Mouse (Mus musculus) adrenal gland, adult 2 months (tissue): ENCODE results near the gene Zkscan1. TPM values are rescaled to one million over a fixed set of nuclear protein-coding genes. Genes with fewer than 3 reads are reported as not detected.

ENCODE experiments used
- DNase-seq: peaks from one replicate; pipeline ENCODE4 v3.0.0; 2021
- polyA plus RNA-seq: library from polyadenylated mRNA; depleted of rRNA; stranded (reverse); fragments of >200 nt; gene quantifications from 2 replicates; pipeline ENCODE4 v1.2.3, GENCODE M21; 2012; rRNA removed
- total RNA-seq, 2 experiments: library from RNA; stranded (reverse); gene quantifications; 2 replicates each; pipeline ENCODE4 v1.2.3; 2021

Gene Zkscan1
- total and polyA plus RNA-seq, 3 experiments = 3.4 to 40.2 (median 33.9) TPM

DNA sequence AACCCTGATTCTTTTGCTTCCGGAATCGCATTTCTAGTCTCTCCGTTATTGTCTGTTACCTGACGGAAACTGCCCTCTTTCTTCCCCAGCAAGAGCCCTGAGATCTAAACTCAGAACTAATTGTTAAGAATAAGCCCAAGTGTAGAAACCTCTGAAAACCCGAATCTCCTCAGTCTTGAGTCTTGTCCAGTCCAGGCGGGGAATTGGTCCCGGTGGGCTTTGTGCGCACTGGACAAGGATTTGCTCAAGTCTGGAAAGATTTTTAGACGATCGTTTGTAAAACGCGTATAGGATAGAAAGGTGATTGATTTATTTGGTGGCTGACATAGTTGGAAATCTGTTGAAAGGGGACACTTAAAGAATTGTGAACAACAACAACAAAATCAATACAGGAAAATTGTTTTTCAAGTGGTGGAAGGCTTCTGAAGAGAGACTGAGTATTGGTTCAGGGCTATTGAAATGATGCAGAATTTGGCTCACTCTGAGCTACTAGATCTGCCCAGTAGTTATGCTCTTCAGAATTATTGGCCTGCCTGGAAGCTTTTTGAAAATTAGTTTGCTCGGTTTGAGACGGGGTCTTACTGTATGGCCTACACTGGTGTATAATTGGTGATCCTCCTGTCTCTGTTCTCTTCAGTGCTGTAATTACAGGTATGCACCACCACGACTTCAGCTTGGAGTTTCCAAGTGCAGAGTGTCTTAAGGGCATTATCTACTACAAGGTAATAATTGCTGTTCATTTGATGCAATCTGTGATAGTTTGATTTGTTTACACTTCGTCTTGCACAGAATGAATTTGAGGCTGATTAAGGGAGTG lies 32.5 kb downstream of the Zkscan1 start:
- DNase-seq = peak; percentile 15

DNA sequence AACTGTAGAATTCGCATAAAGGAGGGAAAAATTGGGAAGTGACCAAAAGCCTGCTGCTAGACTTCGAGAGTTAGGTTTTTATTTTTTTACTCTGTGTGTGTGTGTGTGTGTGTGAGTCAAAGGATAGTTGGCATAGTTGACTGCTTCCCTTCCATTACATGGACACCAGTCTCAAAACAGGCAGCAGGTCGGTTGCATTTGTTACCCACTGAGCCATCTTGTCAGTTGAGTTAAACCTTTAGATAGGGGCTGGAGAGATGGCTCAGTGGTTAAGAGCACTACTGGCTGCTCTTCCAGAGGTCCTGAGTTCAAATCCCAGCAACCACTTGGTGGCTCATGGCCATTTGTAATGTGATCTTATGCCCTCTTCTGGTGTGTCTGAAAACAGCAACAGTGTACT lies 33.2 kb downstream of the Zkscan1 start:
- DNase-seq = no peak

DNA sequence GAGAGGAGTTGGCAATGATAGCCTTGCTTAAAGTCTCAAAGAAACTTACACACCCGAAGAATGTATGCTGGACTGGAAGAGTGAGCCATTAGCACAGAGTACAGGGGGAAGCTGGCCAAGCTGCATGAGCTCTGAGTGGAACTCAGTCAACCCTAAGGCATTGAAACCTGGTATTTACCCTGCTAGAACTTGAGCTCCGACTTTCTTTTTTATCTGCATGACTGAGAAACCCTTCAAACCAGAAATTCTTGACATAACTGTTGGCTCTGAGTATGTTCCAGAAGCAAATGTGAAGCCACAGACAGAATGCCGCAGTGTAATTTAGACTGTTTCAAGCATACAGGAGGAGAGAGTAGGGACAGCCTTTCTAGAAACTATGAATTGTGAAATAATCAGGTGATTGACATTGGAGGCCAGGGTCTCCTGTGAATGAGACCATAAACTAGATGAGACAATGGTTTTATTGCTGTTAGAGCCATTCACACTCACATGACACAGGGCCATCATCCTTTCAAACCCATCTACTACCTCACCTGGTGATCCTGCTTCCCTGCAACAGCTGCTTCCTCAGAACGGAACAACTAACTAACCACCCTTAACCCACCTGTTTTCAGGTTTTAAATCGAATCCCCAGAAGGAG lies 47.7 kb downstream of the Zkscan1 start:
- DNase-seq = no peak

DNA sequence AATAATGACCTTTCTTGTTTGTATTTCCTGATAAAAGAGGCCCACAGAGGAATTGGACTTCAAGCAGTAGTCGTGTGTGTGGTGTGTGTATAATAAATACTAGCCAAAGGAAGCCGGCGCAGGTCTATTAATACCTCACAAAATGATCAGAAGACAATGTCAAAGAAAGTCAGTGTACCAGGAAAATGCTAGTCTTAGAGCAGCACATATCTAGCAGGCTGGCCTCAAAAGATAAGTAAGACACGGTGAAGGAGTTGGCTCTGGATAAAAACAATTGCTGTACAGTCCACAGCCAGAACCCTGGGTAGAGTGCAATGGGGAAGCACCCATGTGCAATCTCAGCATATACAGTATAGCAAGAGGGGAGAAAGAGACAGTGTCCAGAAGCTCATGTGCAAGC lies 52.4 kb downstream of the Zkscan1 start:
- no peak for DNase-seq

DNA sequence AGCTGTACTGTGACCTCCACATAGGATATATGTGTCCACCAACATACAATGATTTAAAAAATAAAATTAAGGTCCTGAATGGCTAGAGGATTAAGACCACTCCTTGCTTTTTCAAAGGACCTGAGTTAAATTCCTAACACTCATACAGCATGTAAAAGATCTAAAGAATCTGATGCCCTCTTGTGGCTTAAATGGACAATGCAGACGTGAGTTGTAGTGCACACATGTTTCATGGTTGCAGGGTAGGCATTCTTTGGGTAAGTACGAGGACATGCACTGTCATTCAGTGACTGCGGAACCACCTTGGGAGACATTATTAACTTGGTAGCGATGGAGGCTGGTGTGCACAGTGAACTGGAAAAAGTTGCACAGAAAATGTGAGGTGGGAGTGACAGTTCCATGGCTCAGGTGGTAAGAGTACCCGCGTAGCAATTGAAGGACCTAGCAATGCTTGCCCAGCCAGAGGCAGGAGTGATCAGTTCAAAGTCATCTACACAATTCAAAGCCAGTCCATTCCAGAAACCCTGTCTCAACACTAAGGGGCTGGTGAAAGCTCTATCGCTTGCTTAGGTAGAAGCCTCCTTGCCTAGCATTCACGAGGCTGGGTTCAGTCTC lies 53.2 kb downstream of the Zkscan1 start:
- DNase-seq = peak; percentile 39

DNA sequence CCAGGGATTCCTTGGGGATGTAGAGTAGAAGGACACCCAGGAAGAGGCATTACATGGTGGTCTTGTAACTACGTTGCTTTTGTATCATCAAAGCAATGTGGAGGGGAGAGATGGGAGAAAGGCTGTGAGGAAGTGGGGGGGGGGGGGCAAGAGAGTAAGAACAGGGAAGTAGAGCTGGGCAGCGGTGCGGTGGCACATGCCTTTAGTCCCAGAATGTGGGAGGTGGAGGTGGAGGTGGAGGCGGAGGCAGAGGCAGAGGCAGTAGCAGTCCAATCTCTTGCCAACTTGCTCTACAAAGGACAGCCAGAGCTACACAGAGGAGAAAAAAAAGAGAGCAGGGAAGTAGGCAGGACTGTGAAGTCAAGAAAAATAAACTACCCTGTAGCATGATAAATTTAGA lies 53.7 kb downstream of the Zkscan1 start:
- DNase-seq = no peak

DNA sequence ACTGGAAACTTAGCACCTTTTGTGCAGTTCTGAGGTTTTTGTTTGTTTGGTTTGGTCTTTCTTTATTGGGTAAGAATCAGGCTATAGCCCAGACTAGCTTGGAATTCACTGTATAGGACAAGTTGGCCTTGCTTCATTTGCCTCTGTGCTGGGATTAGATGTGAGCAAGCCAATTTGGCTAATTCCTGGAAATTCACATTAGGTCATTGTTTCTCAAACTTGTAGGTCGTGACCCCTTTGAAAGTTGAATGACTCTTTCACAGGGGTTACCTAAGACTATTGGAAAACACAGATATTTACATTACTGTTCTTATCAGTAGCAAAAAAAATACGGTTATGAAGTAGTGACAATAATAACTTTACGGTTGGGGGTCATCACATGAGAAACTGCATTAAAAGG lies 69.5 kb downstream of the Zkscan1 start:
- no peak for DNase-seq

DNA sequence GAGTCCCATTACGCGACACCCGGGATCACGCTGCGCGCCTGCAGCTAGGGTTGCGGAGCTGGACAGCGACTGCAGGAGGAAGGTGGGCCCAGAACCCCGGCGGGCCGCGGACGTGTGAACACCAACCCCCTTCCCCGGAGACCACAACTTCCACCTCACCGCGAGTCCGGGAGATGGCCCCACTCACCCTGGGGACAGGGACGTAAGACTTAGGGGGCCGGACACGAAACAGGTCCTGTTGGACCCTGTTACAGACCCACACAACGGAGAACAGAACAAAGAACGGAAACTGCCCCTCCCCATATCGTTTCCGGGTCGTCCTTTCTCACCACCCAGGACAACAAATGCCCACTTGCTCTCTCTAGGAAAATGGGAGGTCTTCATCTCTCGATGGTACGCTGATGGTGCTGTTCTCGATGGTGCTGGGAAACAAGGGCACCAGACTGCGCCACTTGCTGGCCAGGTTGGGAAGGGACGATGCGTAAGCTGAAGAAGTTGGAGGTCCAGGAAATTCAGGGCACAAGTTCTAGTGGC lies 70.6 kb downstream of the Zkscan1 start, which contains the start of gene Zfp113:
TSS of gene Zfp113 (minus strand) at position 302 of the 534 bp plus-strand sequence.
- peak; percentile 93 for DNase-seq

Other genes starting within 250 kb of the Zkscan1 start
- gene Pilra, start 248.8 kb upstream of the Zkscan1 start, total RNA-seq = 1 to 10 TPM; 1.8 to 4.7 TPM
- 2.0 and 2.5 TPM in 2 replicates for gene Pilra, start 248.8 kb upstream of the Zkscan1 start, polyA plus RNA-seq
- gene Pilrb1, start 227.0 kb upstream of the Zkscan1 start, total RNA-seq = 1 to 10 TPM; 1.5 TPM
- 0.69 and 1.3 TPM in 2 replicates for gene Pilrb1, start 227.0 kb upstream of the Zkscan1 start, polyA plus RNA-seq
- 1 to 10 TPM in 1 of 2 experiments, under 1 TPM in 1; 0.81 to 1.8 TPM for gene Pilrb2, start 213.3 kb upstream of the Zkscan1 start, total RNA-seq
- gene Pilrb2, start 213.3 kb upstream of the Zkscan1 start, polyA plus RNA-seq = 1.1 and 3.8 TPM in 2 replicates
- under 1 TPM in 1 of 2 experiments, not detected in 1; 0.58 TPM for gene Cyp3a13, start 163.5 kb upstream of the Zkscan1 start, total RNA-seq
- gene Cyp3a13, start 163.5 kb upstream of the Zkscan1 start, polyA plus RNA-seq = not detected in 2 replicates
- gene Gjc3, start 122.0 kb upstream of the Zkscan1 start, total RNA-seq = under 1 TPM; 0.06 to 0.38 TPM
- gene Gjc3, start 122.0 kb upstream of the Zkscan1 start, polyA plus RNA-seq = 0.03 and 0.19 TPM in 2 replicates
- gene Azgp1, start 103.6 kb upstream of the Zkscan1 start, total RNA-seq = 1 to 10 TPM in 1 of 2 experiments, under 1 TPM in 1; 0.83 to 4.2 TPM
- 0.18 and 0.72 TPM in 2 replicates for gene Azgp1, start 103.6 kb upstream of the Zkscan1 start, polyA plus RNA-seq
- not detected for gene Smok3a, start 63.8 kb upstream of the Zkscan1 start, total RNA-seq
- gene Smok3a, start 63.8 kb upstream of the Zkscan1 start, polyA plus RNA-seq = not detected in 2 replicates
- gene Smok3b, start 63.7 kb upstream of the Zkscan1 start, total RNA-seq = not detected
- not detected in 2 replicates for gene Smok3b, start 63.7 kb upstream of the Zkscan1 start, polyA plus RNA-seq
- not detected for gene Smok3c, start 31.9 kb upstream of the Zkscan1 start, total RNA-seq
- not detected in 2 replicates for gene Smok3c, start 31.9 kb upstream of the Zkscan1 start, polyA plus RNA-seq
- gene Zscan21, start 31.8 kb downstream of the Zkscan1 start, total RNA-seq = 10 to 100 TPM; 14.8 to 16.7 TPM
- gene Zscan21, start 31.8 kb downstream of the Zkscan1 start, polyA plus RNA-seq = 4.0 and 5.3 TPM in 2 replicates
- 10 to 100 TPM; 11.0 to 11.5 TPM for gene Zfp113, start 70.7 kb downstream of the Zkscan1 start, total RNA-seq
- gene Zfp113, start 70.7 kb downstream of the Zkscan1 start, polyA plus RNA-seq = 6.2 and 10.5 TPM in 2 replicates
- gene Cops6, start 76.0 kb downstream of the Zkscan1 start, total RNA-seq = 100 to 1,000 TPM; 132 to 160 TPM
- gene Cops6, start 76.0 kb downstream of the Zkscan1 start, polyA plus RNA-seq = 44.6 and 49.2 TPM in 2 replicates
- 10 to 100 TPM; 19.4 to 20.1 TPM for gene Ap4m1, start 86.9 kb downstream of the Zkscan1 start, total RNA-seq
- gene Ap4m1, start 86.9 kb downstream of the Zkscan1 start, polyA plus RNA-seq = 24.9 and 27.7 TPM in 2 replicates
- 10 to 100 TPM; 22.8 to 23.1 TPM for gene Mcm7, start 87.3 kb downstream of the Zkscan1 start, total RNA-seq
- 17.9 and 21.6 TPM in 2 replicates for gene Mcm7, start 87.3 kb downstream of the Zkscan1 start, polyA plus RNA-seq
- gene Taf6, start 102.4 kb downstream of the Zkscan1 start, total RNA-seq = 10 to 100 TPM; 41.7 to 44.7 TPM
- gene Taf6, start 102.4 kb downstream of the Zkscan1 start, polyA plus RNA-seq = 63.3 and 72.2 TPM in 2 replicates
- gene Cnpy4, start 102.4 kb downstream of the Zkscan1 start, total RNA-seq = 10 to 100 TPM; 18.1 to 28.7 TPM
- 0.68 and 1.1 TPM in 2 replicates for gene Cnpy4, start 102.4 kb downstream of the Zkscan1 start, polyA plus RNA-seq
- 10 to 100 TPM in 1 of 2 experiments, 1 to 10 TPM in 1; 5.0 to 11.9 TPM for gene Mblac1, start 109.2 kb downstream of the Zkscan1 start, total RNA-seq
- gene Mblac1, start 109.2 kb downstream of the Zkscan1 start, polyA plus RNA-seq = 9.6 and 11.1 TPM in 2 replicates
- gene Nxpe5, start 140.8 kb downstream of the Zkscan1 start, total RNA-seq = under 1 TPM; 0.29 to 0.66 TPM
- 0.17 and 0.20 TPM in 2 replicates for gene Nxpe5, start 140.8 kb downstream of the Zkscan1 start, polyA plus RNA-seq
- gene Lamtor4, start 170.4 kb downstream of the Zkscan1 start, total RNA-seq = 10 to 100 TPM; 72.3 to 99.9 TPM
- gene Lamtor4, start 170.4 kb downstream of the Zkscan1 start, polyA plus RNA-seq = 184 and 189 TPM in 2 replicates
- 10 to 100 TPM; 24.3 to 28.4 TPM for gene BC037034, start 178.9 kb downstream of the Zkscan1 start, total RNA-seq
- 93.4 and 115 TPM in 2 replicates for gene BC037034, start 178.9 kb downstream of the Zkscan1 start, polyA plus RNA-seq
- gene Gal3st4, start 187.8 kb downstream of the Zkscan1 start, total RNA-seq = under 1 TPM; 0.12 to 0.28 TPM
- 0.07 TPM in 2 replicates for gene Gal3st4, start 187.8 kb downstream of the Zkscan1 start, polyA plus RNA-seq
- not detected for gene Gm43720, start 194.9 kb downstream of the Zkscan1 start, total RNA-seq
- not detected in 2 replicates for gene Gm43720, start 194.9 kb downstream of the Zkscan1 start, polyA plus RNA-seq
- gene Gpc2, start 194.9 kb downstream of the Zkscan1 start, total RNA-seq = under 1 TPM; 0.35 to 0.63 TPM
- 2.3 and 3.1 TPM in 2 replicates for gene Gpc2, start 194.9 kb downstream of the Zkscan1 start, polyA plus RNA-seq
- gene Stag3, start 195.2 kb downstream of the Zkscan1 start, total RNA-seq = under 1 TPM in 1 of 2 experiments, not detected in 1; 0.06 TPM
- 0.68 TPM in 1 of 2 replicates, not detected in the other for gene Stag3, start 195.2 kb downstream of the Zkscan1 start, polyA plus RNA-seq